Mouse (Mus musculus): Measurements from ENCODE around the gene Shisa7. TPM values are rescaled to one million over a fixed set of nuclear protein-coding genes. Genes with fewer than 3 reads are reported as not detected.
A peak's percentile ranks its signal among the peaks of the same experiment; 100 is the strongest.

Shisa7 gene
- polyA plus RNA-seq, 1 experiment from 2014 or later, result 1.0 TPM

- Histone ChIP-seq H3K9ac (replicated peaks; ENCODE audit: low read depth, low read length) (no peak overlapping the region), H3K4me3 (ENCODE audit: low read depth, low read length) (no peak overlapping the region), H3K36me3 (ENCODE audit: control insufficient read depth, insufficient read depth, low read length) (no peaks in the 10 kb centered on the region), H3K27me3 (ENCODE audit: control insufficient read depth, insufficient read depth, low read length) (no peaks in the 10 kb centered on the region), H3K9me3 (ENCODE audit: control insufficient read depth, low read depth, low read length) (no peaks in the 10 kb centered on the region), H3K27ac (ENCODE audit: low read length) (no peak overlapping the region), H3K4me1 (ENCODE audit: control insufficient read depth, insufficient read depth, low read length) (0 out of 2 replicates have a peak, but pooled peaks cover 15% of the 10 kb centered on the region), H3K4me2 (replicated peaks; ENCODE audit: low read depth, low read length) (no peak overlapping the region)
- no peak for ATAC-seq (ENCODE audit: insufficient number of reproducible peaks, insufficient read depth, low FRiP score, low read depth)
- WGBS, result 77% methylated on average over 14 of the region's 14 CpGs
Observed at GRCm38 (mm10) chr7:4783667-4784268, 60.7 kb downstream of the Shisa7 start.

GRCm38 (mm10) chr7:4782759-4783158, 61.7 kb downstream of the Shisa7 start, which contains the start of the genes Il11 and Tmem190:
TSS of gene Il11 (minus strand) at chr7:4782859.
TSS of gene Tmem190 (plus strand) at chr7:4782937.
- WGBS, result 63% methylated on average over 2 of the region's 2 CpGs
- Histone ChIP-seq H3K4me3 (ENCODE audit: low read depth, low read length) (no peak within 1 kb of the TSS), H3K4me1 (ENCODE audit: control insufficient read depth, insufficient read depth, low read length) (0 out of 2 replicates have a peak, but pooled peaks cover 17% of the 10 kb centered on the region), H3K9ac (replicated peaks; ENCODE audit: low read depth, low read length) (no peak within 1 kb of the TSS), H3K4me2 (replicated peaks; ENCODE audit: low read depth, low read length) (no peak within 1 kb of the TSS), H3K27ac (ENCODE audit: low read length) (no peak within 1 kb of the TSS), H3K36me3 (ENCODE audit: control insufficient read depth, insufficient read depth, low read length) (no peaks in the 10 kb centered on the region), H3K27me3 (ENCODE audit: control insufficient read depth, insufficient read depth, low read length) (no peaks in the 10 kb centered on the region; the same call in 1 of the 2 replicates), H3K9me3 (ENCODE audit: control insufficient read depth, low read depth, low read length) (no peaks in the 10 kb centered on the region)
- ATAC-seq (ENCODE audit: insufficient number of reproducible peaks, insufficient read depth, low FRiP score, low read depth), result no peak

- 33% methylated on average over 3 of the region's 3 CpGs for WGBS
- Histone ChIP-seq H3K36me3 (ENCODE audit: control insufficient read depth, insufficient read depth, low read length) (no peaks in the 10 kb centered on the region), H3K27ac (ENCODE audit: low read length) (no peak overlapping the region)
Observed at GRCm38 (mm10) chr7:4782130-4782529, 62.4 kb downstream of the Shisa7 start.

GRCm38 (mm10) chr7:4779921-4780320, 64.6 kb downstream of the Shisa7 start:
- Histone ChIP-seq H3K4me1 (ENCODE audit: control insufficient read depth, insufficient read depth, low read length) (0 out of 2 replicates have a peak, but pooled peaks cover 22% of the 10 kb centered on the region), H3K36me3 (ENCODE audit: control insufficient read depth, insufficient read depth, low read length) (no peaks in the 10 kb centered on the region), H3K9ac (replicated peaks; ENCODE audit: low read depth, low read length) (no peak overlapping the region), H3K9me3 (ENCODE audit: control insufficient read depth, low read depth, low read length) (no peaks in the 10 kb centered on the region), H3K4me2 (replicated peaks; ENCODE audit: low read depth, low read length) (no peak overlapping the region), H3K4me3 (ENCODE audit: low read depth, low read length) (no peak overlapping the region), H3K27me3 (ENCODE audit: control insufficient read depth, insufficient read depth, low read length) (peaks cover 14% of the 10 kb centered on the region), H3K27ac (ENCODE audit: low read length) (no peak overlapping the region)
- ATAC-seq (ENCODE audit: insufficient number of reproducible peaks, insufficient read depth, low FRiP score, low read depth), result no peak
- 47% methylated on average over 5 of the region's 5 CpGs for WGBS

More at GRCm38 (mm10) chr7:4782130-4782529, 62.4 kb downstream of the Shisa7 start:
- Histone ChIP-seq H3K9me3 (ENCODE audit: control insufficient read depth, low read depth, low read length) (no peaks in the 10 kb centered on the region), H3K4me3 (ENCODE audit: low read depth, low read length) (no peak overlapping the region), H3K4me2 (replicated peaks; ENCODE audit: low read depth, low read length) (no peak overlapping the region), H3K9ac (replicated peaks; ENCODE audit: low read depth, low read length) (no peak overlapping the region), H3K4me1 (ENCODE audit: control insufficient read depth, insufficient read depth, low read length) (0 out of 2 replicates have a peak, but pooled peaks cover 19% of the 10 kb centered on the region), H3K27me3 (ENCODE audit: control insufficient read depth, insufficient read depth, low read length) (no peaks in the 10 kb centered on the region; the same call in 1 of the 2 replicates)
- ATAC-seq (ENCODE audit: insufficient number of reproducible peaks, insufficient read depth, low FRiP score, low read depth), result no peak

- no peak for ATAC-seq (ENCODE audit: insufficient number of reproducible peaks, insufficient read depth, low FRiP score, low read depth)
- 0 out of 2 replicates have a peak, but pooled peaks cover 22% of the 10 kb centered on the region for H3K4me1 ChIP-seq (ENCODE audit: control insufficient read depth, insufficient read depth, low read length)
- H3K4me2 ChIP-seq (replicated peaks; ENCODE audit: low read depth, low read length), result peak overlapping the region; percentile 54; the same call in 1 of the 2 replicates
- H3K9me3 ChIP-seq (ENCODE audit: control insufficient read depth, low read depth, low read length), result no peaks in the 10 kb centered on the region
- H3K27me3 ChIP-seq (ENCODE audit: control insufficient read depth, insufficient read depth, low read length), result peaks cover 14% of the 10 kb centered on the region
- H3K36me3 ChIP-seq (ENCODE audit: control insufficient read depth, insufficient read depth, low read length), result no peaks in the 10 kb centered on the region
- H3K27ac ChIP-seq (ENCODE audit: low read length), result no peak overlapping the region
- no peak overlapping the region; the same call in 1 of the 2 replicates for H3K9ac ChIP-seq (replicated peaks; ENCODE audit: low read depth, low read length)
- no peak overlapping the region for H3K4me3 ChIP-seq (ENCODE audit: low read depth, low read length)
- 7% methylated on average over 20 of the region's 20 CpGs for WGBS
Observed at GRCm38 (mm10) chr7:4777851-4778637, 66.5 kb downstream of the Shisa7 start.

- Histone ChIP-seq H3K4me3 (ENCODE audit: low read depth, low read length) (peak overlapping the region; percentile 36), H3K4me2 (replicated peaks; ENCODE audit: low read depth, low read length) (peak overlapping the region; percentile 54), H3K9me3 (ENCODE audit: control insufficient read depth, low read depth, low read length) (no peaks in the 10 kb centered on the region), H3K4me1 (ENCODE audit: control insufficient read depth, insufficient read depth, low read length) (0 out of 2 replicates have a peak, but pooled peaks cover 22% of the 10 kb centered on the region), H3K9ac (replicated peaks; ENCODE audit: low read depth, low read length) (no peak overlapping the region), H3K36me3 (ENCODE audit: control insufficient read depth, insufficient read depth, low read length) (no peaks in the 10 kb centered on the region), H3K27ac (ENCODE audit: low read length) (no peak overlapping the region), H3K27me3 (ENCODE audit: control insufficient read depth, insufficient read depth, low read length) (peaks cover 14% of the 10 kb centered on the region)
- WGBS, result 2% methylated on average over 28 of the region's 56 CpGs
- peak; percentile 57 for ATAC-seq (ENCODE audit: insufficient number of reproducible peaks, insufficient read depth, low FRiP score, low read depth)
Observed at GRCm38 (mm10) chr7:4776861-4777830, 67.3 kb downstream of the Shisa7 start.

GRCm38 (mm10) chr7:4776131-4776530, 68.4 kb downstream of the Shisa7 start:
- H3K9ac ChIP-seq (replicated peaks; ENCODE audit: low read depth, low read length), result no peak overlapping the region
- H3K27me3 ChIP-seq (ENCODE audit: control insufficient read depth, insufficient read depth, low read length), result peaks cover 14% of the 10 kb centered on the region
- H3K4me2 ChIP-seq (replicated peaks; ENCODE audit: low read depth, low read length), result no peak overlapping the region
- no peak for ATAC-seq (ENCODE audit: insufficient number of reproducible peaks, insufficient read depth, low FRiP score, low read depth)
- H3K36me3 ChIP-seq (ENCODE audit: control insufficient read depth, insufficient read depth, low read length), result no peaks in the 10 kb centered on the region
- no peaks in the 10 kb centered on the region for H3K9me3 ChIP-seq (ENCODE audit: control insufficient read depth, low read depth, low read length)
- H3K4me3 ChIP-seq (ENCODE audit: low read depth, low read length), result no peak overlapping the region
- H3K27ac ChIP-seq (ENCODE audit: low read length), result no peak overlapping the region
- WGBS, result 46% methylated on average over 10 of the region's 10 CpGs
- H3K4me1 ChIP-seq (ENCODE audit: control insufficient read depth, insufficient read depth, low read length), result 0 out of 2 replicates have a peak, but pooled peaks cover 19% of the 10 kb centered on the region
